Mouse (Mus musculus) embryo, embryonic 11 days (tissue): ENCODE measurements at regions not wholly inside any gene's neighbourhood (a gene's known extent, or its start where the extent isn't known, plus 50 kb on each side); places are given as distances from the start of the nearest gene placed in this dataset.

ENCODE experiments used
- DNase-seq: peaks from one replicate; pipeline ENCODE4 v3.0.0-alpha.2; 2015

DNA sequence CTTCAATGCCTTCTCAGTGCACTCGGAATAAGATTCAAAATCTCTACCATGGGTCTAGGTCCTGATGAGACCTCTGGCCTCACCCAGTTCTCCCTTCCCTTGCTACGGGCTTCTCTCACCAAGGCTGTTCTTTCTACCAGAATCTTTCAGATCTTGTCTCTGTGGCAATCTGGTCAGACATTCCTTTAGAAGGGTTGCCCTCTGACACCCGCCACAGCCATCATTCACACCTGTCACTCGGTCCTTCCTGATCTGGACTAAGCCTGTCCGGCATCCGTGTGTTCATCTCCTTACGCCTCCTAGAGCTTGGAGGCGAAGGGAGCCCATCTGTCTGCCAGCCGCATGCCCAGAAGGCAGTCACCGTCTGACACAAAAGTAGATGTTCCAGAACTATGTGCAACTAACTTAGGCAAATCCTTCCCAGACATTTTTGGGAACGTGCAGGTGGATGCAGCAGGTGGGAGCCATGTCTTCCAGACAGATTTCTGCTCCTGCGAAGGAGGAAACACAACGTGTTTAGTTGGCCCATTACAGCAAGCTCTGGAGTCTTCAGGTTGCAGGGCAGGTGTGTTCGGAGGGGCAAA is 77.7 kb downstream of the Fam76b start:
- no peak for DNase-seq

DNA sequence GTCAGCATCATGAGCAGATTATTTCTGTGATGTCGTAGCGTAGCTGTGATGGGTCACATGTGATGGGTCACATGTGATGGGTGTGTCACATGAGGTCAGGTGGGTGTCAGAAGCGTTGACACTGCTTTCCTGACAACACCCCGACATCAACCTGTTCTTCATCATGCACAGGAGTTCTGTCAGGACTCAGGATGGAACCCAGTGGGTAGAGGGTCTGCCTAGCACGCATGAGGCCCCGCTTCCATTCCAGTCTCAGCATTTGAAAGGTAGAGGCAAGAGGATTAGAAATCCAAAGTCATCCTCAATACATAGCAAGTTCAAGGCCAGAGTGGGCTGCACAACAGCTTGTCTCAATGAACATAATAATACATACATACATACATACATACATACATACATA is 79.2 kb downstream of the Fam76b start:
- DNase-seq, result no peak

DNA sequence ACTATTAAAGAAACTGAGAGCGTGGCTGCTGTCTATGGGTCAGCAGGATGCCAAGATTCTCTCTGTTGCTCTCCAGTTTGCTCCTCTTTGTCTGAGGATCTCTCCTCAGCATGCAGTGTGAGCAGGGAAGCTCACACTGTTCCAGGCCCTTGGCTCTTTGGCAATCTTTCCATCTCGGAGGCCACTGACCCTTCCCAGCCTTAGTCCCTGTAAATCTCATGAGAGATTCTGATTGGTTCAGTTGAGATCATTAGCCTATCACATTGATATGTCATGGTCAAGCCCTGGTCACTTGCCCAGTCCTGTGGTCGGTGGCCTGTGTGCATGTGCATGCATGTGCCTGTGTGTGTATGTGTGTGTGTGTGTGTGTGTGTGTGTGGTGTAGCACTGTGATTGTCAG is 82.1 kb downstream of the Fam76b start:
- DNase-seq, result no peak

DNA sequence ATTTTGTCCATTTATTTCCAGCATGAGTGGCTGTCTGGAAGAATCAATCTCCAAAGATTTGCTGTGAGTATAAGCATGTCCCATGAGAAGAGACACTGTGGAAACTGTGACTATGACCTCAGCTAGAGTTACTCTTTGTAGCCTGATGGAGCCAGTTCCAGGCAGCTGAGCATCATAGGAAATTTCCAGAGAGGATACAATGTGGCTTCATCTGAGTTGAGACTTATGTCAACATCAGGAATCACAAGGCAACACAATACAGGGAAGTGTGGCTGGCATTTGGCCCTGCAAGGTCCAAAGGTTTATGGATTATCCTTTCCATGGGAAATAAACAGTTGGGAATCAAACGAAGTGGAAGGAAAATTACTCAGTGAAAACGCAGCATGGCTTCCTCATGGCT is 82.6 kb downstream of the Fam76b start:
- no peak for DNase-seq

DNA sequence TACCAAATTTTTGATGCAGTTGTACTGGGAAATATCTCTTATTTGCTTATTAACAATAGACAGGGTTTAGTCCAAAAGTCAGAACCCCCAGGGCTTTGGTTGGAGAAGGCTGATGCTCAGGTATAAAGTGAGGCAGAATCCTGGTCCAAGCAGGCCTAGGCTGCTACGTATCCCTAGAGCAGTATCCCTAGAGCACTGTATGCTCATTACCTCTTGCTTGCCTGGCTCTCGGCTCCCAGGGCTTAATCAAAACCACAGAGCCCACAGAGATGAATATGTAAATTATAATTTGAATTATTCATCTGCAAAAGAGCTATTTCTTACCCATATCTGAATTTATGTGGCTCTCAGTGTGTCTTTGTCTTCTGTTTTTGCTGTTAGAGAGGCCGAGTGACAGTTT is 85.9 kb downstream of the Fam76b start:
- DNase-seq, result no peak

DNA sequence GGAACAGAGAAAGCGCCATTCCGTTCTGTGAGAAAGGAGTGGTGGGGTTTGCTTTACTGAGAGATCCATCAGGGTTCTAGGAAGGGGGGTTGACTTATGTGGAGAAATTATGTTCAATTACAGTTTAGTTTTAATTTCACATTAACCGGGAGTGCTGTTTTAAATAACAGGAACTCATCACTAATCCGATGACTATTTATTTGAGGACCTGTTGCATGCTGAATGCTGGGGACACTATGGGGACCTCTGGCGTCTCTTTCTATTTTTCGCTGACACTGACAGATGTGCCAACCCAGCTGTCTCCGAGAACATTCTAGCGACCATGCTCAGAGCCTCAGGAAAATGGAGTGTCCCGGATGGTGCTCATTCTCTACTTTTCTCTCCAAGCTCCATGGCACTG is 86.6 kb downstream of the Fam76b start:
- DNase-seq, result no peak

DNA sequence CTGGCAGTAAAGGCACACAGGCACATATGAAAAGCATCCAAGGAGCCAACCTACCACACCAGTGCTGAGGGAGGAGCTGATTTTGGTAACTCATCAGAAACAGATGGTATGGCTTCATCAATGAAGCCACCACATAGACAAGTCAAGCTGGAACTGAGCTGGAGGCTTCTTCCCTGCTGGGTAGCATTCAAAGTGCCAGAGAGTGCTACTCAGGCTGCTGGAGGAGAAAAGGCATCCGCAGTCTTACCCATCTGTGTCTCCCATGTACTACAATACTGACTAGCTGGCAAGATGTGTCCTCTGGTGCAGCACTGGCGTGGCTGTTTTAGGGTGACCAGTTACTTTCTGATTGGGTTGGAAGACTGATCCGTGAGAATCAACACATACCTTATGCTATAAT is 87.3 kb downstream of the Fam76b start:
- DNase-seq, result no peak

DNA sequence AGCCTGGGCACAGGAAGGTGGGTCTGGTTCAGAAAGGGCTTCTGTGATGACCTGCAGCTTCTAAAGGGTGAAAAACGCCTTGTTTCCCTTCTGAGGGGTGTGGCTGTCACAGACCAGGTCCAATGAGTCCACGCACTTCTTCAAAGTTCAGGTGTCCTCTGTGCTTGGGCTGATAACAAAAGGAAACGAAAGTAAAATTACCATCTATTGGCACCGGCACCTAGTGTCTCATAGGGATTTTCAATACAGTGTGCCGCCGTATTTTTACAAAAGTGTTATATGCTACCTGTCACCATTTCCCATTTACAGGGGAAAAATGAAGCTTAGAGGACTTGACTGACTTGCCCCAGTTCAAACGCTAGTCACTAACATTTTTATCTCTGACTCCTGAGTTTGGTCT is 89.3 kb downstream of the Fam76b start:
- DNase-seq, result no peak

DNA sequence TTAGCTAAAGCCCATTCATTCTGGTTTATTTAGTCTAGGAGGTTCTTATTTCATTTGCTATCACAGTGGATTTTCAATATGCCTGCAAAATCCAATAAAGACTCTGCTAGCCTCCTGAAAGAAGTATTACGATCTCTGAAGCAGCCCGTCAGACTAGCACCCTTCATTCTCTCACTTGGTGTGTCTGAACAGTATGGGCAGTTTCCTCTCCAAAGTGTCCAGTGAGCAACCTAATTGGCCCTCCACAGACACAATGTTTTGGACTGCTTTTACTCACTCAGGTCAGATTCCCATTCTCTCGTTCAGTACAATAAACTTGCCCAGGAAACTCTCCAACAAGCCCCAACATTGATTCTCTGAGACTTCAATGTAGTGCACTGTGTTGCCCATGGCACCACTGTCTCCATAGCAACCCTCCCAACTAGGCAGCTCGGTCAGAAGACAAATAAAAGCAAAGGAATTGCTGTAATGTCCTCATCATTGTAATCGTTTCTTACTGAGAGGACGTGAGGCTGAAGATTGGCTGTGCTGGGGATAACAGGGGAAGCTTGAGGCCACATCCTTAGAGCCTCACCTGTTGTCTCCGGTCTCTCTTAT is 91.2 kb downstream of the Fam76b start:
- peak; percentile 58 for DNase-seq

DNA sequence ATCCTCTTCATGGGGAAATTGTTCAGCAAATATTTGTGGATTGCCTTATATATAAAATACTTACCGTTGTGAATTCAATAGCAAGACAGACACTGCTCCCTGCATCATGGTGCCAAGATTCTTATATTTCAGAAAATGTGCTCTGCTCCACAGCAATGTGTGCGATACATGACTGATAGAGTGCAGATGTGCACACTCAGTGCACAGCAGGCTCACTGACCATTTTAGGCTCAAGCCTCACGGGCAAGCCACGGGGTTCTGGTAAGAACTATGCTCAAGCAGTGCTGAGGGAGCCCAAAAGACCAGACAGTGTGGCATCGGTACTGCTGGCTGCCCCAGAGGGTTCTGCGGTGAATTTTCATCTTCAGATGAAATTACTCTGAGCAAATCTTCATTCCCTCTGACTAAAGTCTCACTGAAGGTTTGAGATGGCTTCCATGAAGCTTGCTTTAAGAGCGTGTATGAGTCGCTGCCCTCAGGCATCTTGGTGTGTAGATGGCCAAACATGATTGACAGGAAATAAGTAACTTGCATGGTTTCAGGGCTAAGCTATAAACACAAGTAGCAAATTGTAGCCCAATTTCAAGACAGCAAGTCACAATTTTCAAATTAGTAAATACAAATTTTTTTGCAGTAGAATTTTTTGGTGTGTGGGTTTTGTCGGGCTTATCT is 92.4 kb downstream of the Fam76b start:
- peak; percentile 31 for DNase-seq

DNA sequence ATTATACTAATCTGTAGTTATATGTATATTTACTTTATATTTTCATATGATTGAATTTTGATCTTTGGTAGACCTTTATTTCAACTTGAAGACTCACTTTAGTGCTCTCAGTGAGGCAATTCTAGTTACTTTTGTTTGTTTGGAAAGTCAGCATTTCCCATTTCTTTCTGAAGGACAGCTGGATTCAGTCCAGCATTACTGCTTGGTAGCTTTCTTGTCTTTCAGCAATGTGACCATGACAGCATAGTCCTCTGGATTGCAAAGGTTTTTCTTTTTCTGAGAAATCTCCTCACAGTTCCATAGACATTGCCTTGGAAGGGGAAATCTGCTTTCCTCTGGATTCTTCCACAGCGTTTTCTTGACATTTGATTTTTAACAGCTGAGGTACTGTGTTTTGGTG is 93.1 kb downstream of the Fam76b start:
- no peak for DNase-seq

DNA sequence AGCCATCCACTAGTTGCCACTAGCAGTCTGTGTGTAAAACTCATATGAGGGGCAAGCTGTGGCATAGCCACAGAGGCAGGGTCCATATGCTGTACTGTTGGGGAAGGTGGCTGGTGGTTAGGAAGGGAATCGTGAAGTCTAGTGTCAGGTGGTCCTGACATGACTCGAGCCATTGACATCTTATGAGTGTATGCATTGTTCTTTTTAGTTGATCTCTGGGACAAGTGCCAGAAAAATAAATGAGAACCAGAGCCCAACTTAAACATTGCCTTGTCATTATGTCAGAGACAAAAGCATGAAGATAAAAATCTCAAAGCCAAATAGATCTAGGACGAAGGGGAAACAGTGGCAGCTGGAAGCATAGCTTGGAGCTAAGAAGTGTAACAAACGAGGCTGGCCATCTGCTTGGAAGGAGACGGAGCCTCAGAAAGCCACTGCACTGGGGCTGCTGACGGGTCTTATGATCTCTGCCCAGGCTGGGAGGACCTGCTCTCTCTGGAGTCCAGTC is 104.5 kb downstream of the Fam76b start:
- no peak for DNase-seq

DNA sequence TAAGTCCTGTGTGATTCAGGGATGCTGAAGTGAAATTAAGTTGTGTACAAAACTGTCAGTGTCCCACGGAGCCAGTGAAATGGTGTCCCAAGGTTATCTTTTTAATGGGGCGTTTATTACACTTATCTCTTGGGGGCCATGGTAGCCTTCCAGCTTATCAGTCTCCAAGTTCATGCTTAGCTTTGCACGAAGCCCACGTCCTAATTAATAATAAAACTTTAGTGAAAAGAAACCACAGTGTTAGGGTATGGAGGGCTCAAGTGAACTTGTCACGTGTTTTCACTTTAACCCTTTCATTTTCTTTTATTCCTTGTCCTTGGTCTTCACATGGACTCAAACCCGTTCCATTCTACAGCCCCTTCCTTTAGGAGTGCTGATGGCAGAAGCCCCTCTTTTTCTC is 105.9 kb downstream of the Fam76b start:
- no peak for DNase-seq

DNA sequence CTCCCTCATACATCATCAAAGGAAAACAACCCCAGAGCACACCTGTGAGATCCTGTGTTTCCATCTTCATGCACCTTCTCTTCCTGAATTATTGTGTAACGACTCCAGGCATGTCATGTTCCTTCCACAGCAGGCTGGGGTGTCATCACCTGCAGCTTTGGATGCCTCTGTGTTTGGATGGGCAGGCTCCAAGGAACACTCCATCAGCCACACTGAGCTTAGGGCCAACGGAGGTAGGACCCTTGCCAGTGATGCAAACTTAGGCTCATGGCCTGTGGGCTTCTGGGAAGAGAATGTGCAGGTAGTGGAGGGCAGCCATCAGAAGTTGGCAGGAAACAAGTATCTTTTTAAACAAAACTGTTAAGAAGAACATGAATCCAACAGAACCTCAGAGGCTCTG is 109.8 kb downstream of the Fam76b start:
- no peak for DNase-seq

DNA sequence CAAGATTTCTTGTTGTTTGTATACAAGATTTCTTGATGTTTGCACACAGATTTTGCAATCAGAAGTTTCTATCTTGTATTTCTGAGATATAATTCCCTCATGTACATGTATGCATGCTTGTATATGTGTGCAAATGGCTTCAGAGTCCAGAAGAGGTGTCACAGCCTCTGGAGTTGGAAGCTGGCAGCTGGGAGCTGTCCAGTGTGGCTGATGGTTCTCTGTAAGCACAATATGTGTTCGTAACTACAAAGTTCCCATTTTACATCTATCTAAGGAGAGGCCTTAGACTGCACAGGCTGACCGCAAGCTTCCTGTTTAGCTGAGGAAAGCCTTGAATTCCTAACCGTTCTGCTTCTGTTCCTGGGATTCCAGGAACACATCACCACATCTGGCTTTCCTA is 119.0 kb downstream of the Fam76b start:
- no peak for DNase-seq

DNA sequence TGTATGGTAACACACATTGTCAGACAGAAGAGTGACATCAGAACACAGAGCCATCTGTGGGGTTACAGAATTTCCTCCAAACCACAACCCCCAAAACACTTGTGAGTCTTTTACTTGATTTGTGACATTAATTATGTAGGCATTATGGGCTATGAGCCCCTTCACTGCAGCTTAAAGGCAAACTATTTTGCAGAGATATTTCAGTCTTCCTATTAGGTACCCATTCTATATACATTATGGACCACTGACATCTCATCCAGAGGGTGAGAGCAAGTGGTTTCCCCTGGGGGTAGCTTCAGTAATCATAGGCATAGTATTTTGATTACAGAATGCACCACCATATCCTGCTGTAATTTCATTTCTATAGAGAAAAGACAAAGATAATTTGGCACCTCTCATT is 124.6 kb downstream of the Fam76b start:
- no peak for DNase-seq

DNA sequence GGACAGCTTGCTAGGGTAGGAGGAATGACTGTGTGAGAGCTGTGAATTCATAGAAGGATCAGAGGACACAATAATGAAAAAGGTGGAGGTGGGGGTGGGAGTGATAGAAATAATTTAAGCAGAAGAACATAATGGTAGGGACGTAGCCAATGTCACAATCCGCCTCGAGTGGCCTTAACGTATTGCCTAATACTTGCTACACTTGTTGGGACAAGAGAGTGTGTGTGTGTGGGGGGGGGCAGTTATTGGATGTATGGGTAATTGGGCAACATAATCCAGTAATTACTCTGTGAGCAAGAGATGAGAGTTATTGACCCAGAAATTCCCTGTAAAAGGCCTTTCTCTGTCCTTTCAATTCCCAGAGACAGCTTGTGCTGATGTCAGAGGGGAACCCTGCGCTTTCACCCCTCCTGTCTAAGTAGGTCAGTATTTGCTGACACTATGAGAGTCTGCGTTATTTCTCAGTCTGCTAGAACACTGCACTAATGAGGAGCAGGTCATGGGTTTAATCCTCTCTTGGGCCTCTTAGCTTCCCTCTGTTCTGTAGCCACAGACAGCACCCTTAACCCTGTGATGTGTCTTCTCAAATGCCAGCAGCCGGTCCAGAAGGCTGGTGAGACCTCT is 135.7 kb downstream of the Fam76b start:
- no peak for DNase-seq

DNA sequence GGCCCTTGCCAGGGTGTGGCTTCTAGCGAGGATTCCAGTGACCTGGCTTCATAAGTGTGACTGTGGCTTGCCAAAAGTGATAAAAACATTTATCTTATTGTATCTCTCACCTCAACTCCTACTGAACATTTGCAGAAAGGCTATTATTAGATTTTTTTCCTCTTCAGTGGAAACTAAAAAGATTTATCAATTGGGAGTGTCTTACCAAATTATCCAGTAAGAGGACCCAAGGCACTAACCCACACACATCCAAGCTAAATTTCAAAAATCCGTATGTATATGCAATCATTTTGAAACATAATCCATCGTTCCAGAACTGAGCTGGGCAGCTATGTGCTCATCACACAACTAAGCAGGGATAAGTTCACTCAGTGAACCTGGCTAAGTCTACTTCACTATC is 136.3 kb downstream of the Fam76b start:
- no peak for DNase-seq

DNA sequence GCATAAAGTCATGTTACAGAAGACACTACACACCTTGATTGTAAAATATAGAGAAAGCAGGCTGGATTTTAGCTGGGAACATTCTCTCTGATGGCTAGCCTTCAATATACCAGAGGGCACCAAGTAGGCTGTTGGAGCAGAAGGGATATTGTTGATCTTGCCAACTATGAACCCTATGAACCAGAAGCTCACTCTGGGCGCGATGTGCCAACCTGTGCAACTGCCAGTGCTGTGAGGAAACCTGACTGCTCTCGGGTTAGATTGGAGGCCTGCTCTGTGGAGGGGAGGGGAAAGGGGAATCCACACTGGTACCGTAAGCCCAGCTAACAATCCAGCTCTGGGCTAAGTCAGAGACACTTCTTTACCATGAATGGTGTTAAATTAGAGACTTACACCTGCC is 136.7 kb downstream of the Fam76b start:
- no peak for DNase-seq

DNA sequence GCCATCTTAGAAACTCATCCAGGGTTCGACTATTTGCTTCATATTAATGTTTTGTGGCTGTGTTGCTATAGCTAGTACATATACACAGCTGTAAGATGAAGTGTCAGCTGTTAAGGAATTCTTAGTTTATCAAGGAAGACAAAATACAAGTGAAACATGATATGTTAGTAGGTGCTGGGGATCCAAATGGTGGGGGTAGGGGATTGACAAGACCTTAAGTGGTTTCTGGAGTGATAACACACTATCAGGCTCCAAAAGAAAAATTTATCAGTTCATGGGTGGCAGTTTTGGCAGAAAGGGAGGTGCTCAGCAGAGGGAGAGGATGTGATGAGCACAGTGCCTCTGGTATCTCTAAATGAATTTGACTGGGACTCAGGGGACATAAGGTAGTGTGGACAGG is 138.7 kb downstream of the Fam76b start:
- no peak for DNase-seq

DNA sequence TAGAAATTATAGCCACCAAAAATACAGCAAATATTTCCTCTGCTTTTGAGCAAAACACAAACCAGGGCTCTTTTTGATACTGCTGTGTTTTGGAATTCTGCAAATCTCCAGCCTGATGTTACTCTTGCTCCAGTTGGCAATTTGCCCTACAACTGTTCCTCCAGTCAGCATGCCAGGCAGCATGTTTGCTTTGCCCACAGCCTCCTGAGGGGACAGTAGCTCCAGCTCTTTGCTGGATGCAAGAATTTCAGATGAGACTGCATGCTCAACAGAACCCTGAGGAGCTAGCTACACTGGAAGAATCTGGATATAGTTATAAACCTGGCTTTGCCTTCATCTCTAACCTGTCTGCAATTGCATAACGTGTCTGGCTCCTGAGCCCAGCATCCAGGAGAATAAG is 141.7 kb downstream of the Fam76b start:
- no peak for DNase-seq

DNA sequence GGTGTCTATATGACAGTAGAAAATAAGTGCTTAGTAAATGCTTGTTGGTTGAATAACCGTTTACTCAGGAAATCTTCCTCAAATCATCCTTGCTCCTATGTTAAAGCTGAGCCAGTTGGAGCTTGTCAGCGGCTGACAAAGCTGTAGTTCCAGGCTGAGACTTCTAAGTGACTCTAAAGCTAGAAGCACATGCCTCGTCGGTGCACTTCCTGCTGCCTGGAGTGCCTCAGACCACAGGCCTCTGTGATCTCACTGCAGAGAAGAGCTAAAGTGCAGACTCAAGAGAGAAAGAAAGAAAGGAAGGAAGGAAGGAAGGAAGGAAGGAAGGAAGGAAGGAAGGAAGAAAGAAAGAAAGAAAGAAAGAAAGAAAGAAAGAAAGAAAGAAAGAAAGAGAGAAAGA is 146.1 kb downstream of the Fam76b start:
- DNase-seq, result no peak

DNA sequence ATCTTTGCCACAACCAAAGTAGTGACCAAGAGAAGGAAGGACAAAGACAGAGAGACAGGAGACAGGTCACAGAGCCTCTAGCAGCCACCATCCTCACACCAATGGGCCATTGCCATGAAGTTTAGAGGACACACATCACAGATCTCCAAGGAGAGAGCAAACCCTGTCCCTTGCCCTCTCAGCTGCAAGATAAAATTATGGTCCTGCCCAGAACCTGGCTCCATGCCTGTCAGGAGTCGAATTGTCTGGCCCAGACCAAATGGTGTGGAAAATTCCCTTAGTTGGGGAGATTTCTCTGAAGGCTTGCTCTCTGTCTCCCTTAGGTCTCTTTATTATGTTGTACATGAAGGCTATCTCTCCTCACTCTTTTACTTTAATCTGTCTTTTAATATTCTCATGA is 147.4 kb downstream of the Fam76b start:
- DNase-seq, result no peak

DNA sequence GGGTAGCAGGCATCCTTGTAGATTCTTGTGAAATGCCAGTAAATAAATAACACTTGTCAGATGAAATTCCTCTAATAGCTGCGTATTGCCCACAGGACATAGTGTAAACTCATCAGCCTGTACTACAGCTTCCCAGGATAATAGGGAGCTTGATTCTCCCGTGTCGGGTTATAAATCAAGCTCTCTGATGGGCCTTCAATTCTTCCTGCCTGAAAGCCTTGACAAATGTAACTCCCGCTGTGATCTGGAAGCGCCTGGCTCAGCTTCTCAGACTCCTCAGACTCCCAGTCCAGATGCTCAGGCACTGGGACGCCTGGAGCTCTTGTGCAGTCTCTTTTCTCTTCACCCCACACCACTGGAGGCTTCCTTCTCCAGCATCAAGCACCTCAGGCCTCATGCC is 151.3 kb downstream of the Fam76b start:
- DNase-seq, result peak; percentile 50
